Mouse (Mus musculus) liver, postnatal 0 days (tissue): ENCODE data around the gene Ttc27.

Experiments used
- CTCF ChIP-seq: sonication (generic); IDR thresholded peaks from 2 replicates; pipeline ENCODE4 v1.5.1; 2016; ENCODE audit warnings: antibody characterized with exemption, low read depth
- EP300 ChIP-seq: IDR thresholded peaks from 2 replicates; pipeline ENCODE4 v1.6.1; 2016; ENCODE audit warnings: antibody characterized with exemption, low read depth, mild to moderate bottlenecking

- no peak for TF ChIP-seq EP300
- TF ChIP-seq CTCF, result peak; percentile 73
Measured at GRCm38 (mm10) chr17:74673251-74673650, 44.3 kb upstream of the Ttc27 start.
